Mouse (Mus musculus) bone marrow, adult 2 months (tissue): ENCODE results near the gene Cfdp1. TPM values are rescaled to one million over a fixed set of nuclear protein-coding genes. Genes with fewer than 3 reads are reported as not detected.

Experiments
- H3K27ac ChIP-seq: fragments of 200-500 bp; 2 replicates; pipeline ENCODE4 v1.5.1; 2012; ENCODE audit warnings: low read depth, mild to moderate bottlenecking, control low read depth, inconsistent platforms, low read length; ENCODE audit not compliant: control insufficient read depth, poor library complexity, insufficient read depth
- H3K4me1 ChIP-seq: fragments of 200-500 bp; 2 replicates; pipeline ENCODE4 v1.6.1; 2011; ENCODE audit warnings: low read length; ENCODE audit not compliant: control insufficient read depth, insufficient read depth
- H3K4me3 ChIP-seq: fragments of 200-500 bp; replicated peaks from 2 replicates; pipeline ENCODE3; 2011; ENCODE audit warnings: mild to moderate bottlenecking, low read depth, low read length, control low read depth; ENCODE audit not compliant: control insufficient read depth
- CTCF ChIP-seq: fragments of 200-500 bp; IDR thresholded peaks from 2 replicates; pipeline ENCODE4 v1.5.1; 2011; ENCODE audit warnings: low read length, control low read depth; ENCODE audit not compliant: control insufficient read depth, insufficient read depth
- POLR2A ChIP-seq: fragments of 200-500 bp; IDR thresholded peaks from 2 replicates; pipeline ENCODE4 v1.6.1; 2011; ENCODE audit warnings: low read depth, mild to moderate bottlenecking, control low read depth, low read length, borderline replicate concordance; ENCODE audit not compliant: control insufficient read depth
- WGBS: fragments of 180-500 bp; shearing (Covaris S2); methylation state at CpG from one replicate; pipeline ENCODE4 v1.1.7; 2018; 5-methylcytosine and 5-hydroxymethylcytosine counted together
- polyA plus RNA-seq: library from polyadenylated mRNA; stranded (reverse); fragments of >200 nt; gene quantifications from 2 replicates; pipeline ENCODE4 v1.2.4, GENCODE M21; 2011; ENCODE audit warnings: low replicate concordance; ENCODE audit not compliant: missing spikeins, insufficient read depth, insufficient read length

The Cfdp1 gene
- polyA plus RNA-seq, 1 experiment, result 116 TPM

GRCm38 (mm10) chr8:111888091-111888650, 34.1 kb upstream of the Cfdp1 start:
- Histone ChIP-seq H3K4me1 (no peaks in the 10 kb centered on the region), H3K4me3 (no peak overlapping the region), H3K27ac (no peak overlapping the region)
- WGBS, result 45% methylated on average over 7 of the region's 7 CpGs
- TF ChIP-seq POLR2A (no peak), CTCF (no peak)

GRCm38 (mm10) chr8:111887479-111887878, 33.4 kb upstream of the Cfdp1 start:
- Histone ChIP-seq H3K27ac (no peak overlapping the region), H3K4me1 (no peaks in the 10 kb centered on the region), H3K4me3 (no peak overlapping the region)
- WGBS, result 54% methylated on average over 1 of the region's 1 CpGs
- TF ChIP-seq CTCF, result no peak
- TF ChIP-seq POLR2A, result no peak

- Histone ChIP-seq H3K4me3 (no peak overlapping the region), H3K4me1 (no peaks in the 10 kb centered on the region), H3K27ac (no peak overlapping the region)
- no peak for TF ChIP-seq POLR2A
- no peak for TF ChIP-seq CTCF
- WGBS, result 79% methylated on average over 4 of the region's 4 CpGs
These were observed 29.5 kb upstream of the Cfdp1 start for GRCm38 (mm10) chr8:111883615-111884014.

GRCm38 (mm10) chr8:111881591-111881990, 27.5 kb upstream of the Cfdp1 start:
- Histone ChIP-seq H3K27ac (no peak overlapping the region), H3K4me3 (no peak overlapping the region), H3K4me1 (no peaks in the 10 kb centered on the region; the same call in 1 of the 2 replicates)
- TF ChIP-seq CTCF, result peak; percentile 92
- no peak for TF ChIP-seq POLR2A
- WGBS, result 2% methylated on average over 2 of the region's 2 CpGs

DNA sequence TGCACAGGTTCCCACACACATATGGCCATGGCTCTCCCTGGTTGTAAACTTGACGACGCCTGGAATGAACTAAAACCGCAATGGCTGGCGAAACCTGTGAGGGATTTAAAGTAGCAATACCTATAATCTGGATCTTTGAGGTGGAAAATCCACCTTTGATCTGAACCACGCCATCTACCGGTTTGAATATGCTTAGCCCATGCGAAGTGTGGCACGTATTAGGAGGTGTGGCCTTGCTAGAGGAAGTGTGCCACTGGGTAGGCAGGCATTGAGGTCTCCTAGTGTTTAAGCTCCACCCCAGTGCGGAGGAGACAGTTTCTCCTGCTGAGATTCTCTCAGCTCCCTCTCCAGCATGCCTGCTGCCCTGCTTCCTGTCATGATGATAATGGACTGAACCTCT, 23.6 kb upstream of the Cfdp1 start:
- Histone ChIP-seq H3K4me1 (no peaks in the 10 kb centered on the region; the same call in 1 of the 2 replicates), H3K4me3 (no peak overlapping the region), H3K27ac (no peak overlapping the region)
- no peak for TF ChIP-seq POLR2A
- TF ChIP-seq CTCF, result no peak
- WGBS, result 62% methylated on average over 9 of the region's 9 CpGs

GRCm38 (mm10) chr8:111876355-111876948, 22.4 kb upstream of the Cfdp1 start, which contains the start of gene Tmem170:
Tmem170 (minus strand) TSS chr8:111876750.
- peak; percentile 93 for TF ChIP-seq CTCF
- TF ChIP-seq POLR2A, result peak; percentile 84; the same call in 1 of the 2 replicates
- H3K27ac ChIP-seq, result peak within 1 kb of the TSS; percentile 87
- no peaks in the 10 kb centered on the region; the same call in 1 of the 2 replicates for H3K4me1 ChIP-seq
- peak within 1 kb of the TSS; percentile 97 for H3K4me3 ChIP-seq
- WGBS, result under 1% methylated on average over 52 of the region's 53 CpGs

DNA sequence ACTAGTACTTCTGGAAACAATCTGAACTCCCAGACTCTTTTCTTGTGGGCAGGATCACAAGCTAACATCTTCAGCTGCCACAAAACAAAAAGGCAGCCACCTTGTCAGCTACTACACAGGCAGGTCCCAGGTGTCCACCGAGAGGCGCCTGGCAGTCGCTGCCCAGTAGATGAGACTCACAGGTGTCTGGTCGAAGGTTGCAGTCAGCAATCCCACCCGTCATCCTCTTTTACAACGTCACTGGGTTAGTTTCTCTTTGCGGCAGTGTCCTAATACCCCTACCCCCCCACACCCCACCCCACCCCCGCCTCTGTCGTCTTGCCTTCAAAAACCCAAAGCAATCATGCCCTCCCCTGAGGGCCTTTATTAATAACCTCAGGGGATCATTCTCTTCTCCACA, 21.7 kb upstream of the Cfdp1 start:
- peak overlapping the region; percentile 87; the same call in 1 of the 2 replicates for H3K27ac ChIP-seq
- 15% methylated on average over 9 of the region's 9 CpGs for WGBS
- peak overlapping the region; percentile 97 for H3K4me3 ChIP-seq
- TF ChIP-seq POLR2A (no peak), CTCF (no peak)
- no peaks in the 10 kb centered on the region; the same call in 1 of the 2 replicates for H3K4me1 ChIP-seq

GRCm38 (mm10) chr8:111871278-111871677, 17.2 kb upstream of the Cfdp1 start:
- H3K27ac ChIP-seq, result no peak overlapping the region
- 71% methylated on average over 3 of the region's 3 CpGs for WGBS
- no peaks in the 10 kb centered on the region for H3K4me1 ChIP-seq
- H3K4me3 ChIP-seq, result no peak overlapping the region
- TF ChIP-seq POLR2A (no peak), CTCF (no peak)

DNA sequence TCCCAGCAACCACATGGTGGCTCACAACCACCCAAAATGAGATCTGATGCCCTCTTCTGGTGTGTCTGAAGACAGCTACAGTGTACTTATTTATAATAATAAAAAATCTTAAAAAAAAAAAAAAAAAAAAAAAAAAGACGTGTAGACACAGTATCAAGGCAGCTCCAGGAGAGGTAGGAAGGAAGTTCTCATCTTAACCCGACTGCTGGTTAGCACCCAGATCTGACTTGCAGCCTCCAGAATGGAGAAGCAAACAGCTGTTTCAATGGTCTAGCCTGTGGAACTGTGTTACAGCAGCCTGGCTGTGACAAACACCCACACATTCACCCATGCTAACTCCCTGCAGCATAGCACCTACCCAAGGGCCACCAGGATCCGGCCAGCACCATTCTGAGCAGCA, 16.3 kb upstream of the Cfdp1 start:
- WGBS, result 62% methylated on average over 3 of the region's 3 CpGs
- TF ChIP-seq CTCF (no peak), POLR2A (no peak)
- Histone ChIP-seq H3K4me3 (no peak overlapping the region), H3K4me1 (no peaks in the 10 kb centered on the region), H3K27ac (no peak overlapping the region)
